Mouse (Mus musculus): ENCODE data around the gene Otogl.

DNA sequence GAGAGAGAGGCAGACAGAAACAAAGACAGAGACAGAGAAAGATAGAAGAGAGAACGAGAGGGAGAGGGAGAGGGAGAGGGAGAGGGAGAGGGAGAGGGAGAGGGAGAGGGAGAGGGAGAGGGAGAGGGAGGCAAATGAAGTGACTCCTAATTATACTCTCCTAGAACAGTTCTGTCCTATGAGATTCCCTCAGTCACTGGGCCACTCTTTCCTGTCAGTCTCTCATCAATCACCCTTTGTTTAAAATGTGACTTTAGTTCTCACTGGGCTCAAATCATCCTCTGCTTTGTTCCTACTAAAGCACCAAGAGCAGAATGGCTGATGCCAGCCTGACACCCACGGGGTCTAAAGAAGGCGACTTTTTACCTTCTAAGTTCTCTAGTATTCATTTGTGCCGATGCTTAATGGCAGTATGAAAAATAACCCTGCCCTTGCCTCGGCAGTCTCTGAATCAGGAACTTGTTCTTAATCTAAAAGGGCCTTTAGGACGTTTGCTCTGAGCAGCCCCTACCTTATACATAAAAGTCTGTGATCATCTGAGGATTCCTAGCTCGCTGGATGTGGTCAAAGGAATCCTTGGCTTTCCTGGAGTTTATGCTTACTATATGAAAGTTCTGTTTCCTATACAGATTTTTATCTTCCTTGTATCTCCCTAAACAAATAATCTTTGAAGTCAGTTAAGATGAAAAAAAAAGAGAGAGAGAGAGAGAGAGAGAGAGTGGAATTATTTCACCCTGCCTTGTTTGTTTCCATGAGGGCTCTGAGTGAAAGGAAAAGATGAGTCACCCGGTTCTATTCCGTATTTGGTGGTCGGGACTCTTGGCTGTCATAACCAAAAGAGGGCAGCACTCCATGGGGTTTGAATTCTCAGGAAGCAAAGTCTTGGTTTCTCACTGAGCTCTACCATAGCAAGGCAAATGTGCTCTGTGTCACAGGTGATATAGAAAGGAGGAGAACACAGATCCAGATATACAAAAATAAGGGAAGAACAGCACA lies 20.2 kb upstream of the Otogl start:
- TF ChIP-seq POLR2A (IDR thresholded peaks at IDR 0.05; ENCODE audit: borderline replicate concordance, control insufficient read depth, low read depth, low read length) (no peak), CTCF (IDR thresholded peaks at IDR 0.05; ENCODE audit: control insufficient read depth, insufficient read depth, low read length) (no peak)
